Mouse (Mus musculus): ENCODE results near the gene Barhl1.

Gene Barhl1

GRCm38 (mm10) chr2:28860678-28861423 lies 55.6 kb downstream of the Barhl1 start:
- DNase-seq (ENCODE audit: low read depth), result no peak

- no peak for DNase-seq (ENCODE audit: low read depth)
Measured at GRCm38 (mm10) chr2:28859303-28859702, 57.2 kb downstream of the Barhl1 start.

Data from naive thymus-derived CD4-positive, alpha-beta T cell, adult 2 months (primary cell).